Mouse (Mus musculus): ENCODE results near the gene Irf2bpl. TPM values are rescaled to one million over a fixed set of nuclear protein-coding genes. Genes with fewer than 3 reads are reported as not detected.

Irf2bpl gene
- total RNA-seq, 2 experiments from 2014 or later: 43.2 to 44.8 TPM

DNA sequence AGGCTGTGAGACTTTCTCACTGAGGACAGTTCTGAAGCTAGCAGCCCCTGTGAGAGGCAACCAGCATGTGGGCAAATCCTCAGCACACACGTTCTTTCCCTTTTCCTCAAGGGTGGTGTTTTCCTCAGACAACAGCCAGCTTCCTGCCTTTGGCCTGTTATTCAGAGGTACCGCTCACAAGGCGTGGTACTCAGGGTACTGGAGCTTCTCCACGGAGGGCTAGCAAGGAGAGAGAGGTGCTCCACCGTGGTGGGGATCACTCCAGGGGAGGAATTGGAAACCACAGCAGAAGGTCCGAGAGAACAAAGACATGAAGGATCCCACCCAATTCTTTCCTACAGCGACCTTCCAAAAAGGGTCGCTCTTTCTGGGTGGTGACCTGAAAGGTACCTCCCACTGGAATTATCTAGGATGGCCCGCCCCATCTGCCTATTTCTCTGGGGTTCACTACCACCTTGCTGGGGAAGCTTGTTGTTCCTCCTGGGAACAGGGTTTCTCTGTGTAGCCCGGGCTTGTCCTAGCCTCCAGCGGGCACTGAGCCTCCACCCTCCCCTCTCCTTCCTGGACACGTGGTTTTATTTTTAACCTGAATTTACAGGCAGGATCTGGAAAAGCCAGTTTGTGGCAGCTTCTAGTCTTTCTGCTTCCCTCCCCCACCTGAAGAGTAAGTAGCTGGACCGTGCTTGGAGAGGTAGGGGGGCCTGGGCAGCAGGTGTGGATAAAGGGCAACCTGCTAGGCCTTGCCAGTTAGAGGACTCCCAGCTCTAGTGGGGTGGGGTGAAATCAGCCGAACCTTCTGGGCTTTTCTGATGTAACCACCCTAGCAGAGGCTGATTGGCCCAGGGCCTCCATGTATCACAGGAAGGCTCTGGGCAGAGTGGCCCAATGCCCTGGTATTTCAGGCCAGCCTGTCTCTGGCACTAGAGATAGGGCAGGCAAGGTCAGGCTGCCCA lies 17.1 kb downstream of the Irf2bpl start:
- DNase-seq (ENCODE audit: low spot score in 2 of 2): peak in 1 of 2 experiments; percentile 13

DNA sequence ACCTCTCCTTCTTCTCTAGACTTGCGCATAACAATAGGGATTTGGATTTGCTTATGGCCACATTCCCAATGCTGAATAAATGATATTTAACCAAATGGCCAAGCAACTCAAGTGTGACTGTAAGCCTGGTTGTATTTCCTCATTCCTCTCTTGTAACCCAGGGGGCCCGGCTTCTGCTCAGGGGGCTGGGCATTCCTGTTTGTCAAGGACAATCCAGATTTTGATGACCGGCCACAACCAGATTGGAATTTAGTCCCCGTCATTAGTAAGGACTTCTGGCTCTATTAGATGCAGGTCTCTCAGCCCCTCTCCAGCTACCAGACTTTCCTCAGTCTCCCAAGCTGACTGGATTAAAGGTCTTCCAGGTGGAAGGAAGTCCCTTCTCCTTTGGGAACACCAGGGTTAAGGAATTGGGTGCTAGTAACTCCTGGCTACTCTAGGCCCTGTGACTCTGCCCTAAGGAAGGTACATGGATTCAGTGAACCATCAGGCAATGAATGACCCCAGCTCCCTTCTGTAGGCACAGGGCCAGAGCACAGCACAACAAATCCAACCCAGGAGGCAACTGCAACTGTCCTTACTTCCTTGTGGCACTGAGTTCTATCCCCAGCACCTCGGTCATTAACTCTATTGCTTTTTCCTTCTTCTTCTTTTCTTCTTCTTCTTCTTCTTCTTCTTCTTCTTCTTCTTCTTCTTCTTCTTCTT lies 20.1 kb downstream of the Irf2bpl start:
- DNase-seq (ENCODE audit: low spot score in 2 of 2): peak in 1 of 2 experiments; percentile 5

GRCm38 (mm10) chr12:86859924-86860790 lies 24.4 kb downstream of the Irf2bpl start:
- no peak for DNase-seq (ENCODE audit: low spot score in 2 of 2)

DNA sequence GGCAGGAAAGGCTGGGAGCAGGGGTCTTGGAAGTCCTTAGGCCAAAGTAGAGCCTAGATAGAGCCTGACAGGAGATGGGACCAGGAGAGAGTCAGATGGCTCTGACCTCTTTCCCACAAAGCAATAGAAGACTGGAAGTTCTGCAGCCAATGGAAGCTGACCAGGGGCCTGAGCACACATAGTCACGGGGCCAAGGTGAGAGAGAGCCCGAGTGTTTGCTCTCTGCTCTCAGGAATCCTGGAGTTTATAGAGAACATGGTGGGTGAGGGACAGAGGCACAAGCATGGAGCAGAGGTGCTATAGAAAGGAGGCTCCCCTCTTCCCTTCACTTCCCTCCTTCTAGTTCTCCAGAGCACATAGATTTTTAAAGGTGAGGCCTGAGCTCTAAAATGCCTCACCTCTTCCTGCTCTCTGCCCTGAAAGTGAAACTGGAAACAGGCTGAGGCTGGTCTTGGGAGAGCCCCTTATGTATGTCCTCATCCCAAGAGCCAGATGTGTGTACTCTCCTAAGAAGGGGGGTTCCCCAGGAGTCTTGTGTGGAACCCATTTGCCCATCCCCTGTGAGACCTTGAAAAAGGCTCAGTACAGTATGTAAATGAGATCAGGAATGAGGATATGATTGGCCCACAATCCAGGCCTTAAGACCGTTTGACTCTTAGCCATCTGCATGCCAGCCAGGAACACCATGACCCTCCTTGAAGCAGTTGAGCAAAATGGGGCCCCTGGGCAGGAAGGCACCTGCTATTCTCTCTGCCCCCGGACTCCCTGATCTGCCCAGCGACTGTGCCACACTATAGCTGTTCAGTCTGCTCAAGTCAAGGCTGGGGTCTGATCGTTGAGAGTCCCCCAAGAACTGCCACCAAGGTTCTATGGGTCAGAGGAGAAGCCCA lies 25.4 kb downstream of the Irf2bpl start:
- DNase-seq (ENCODE audit: low spot score in 2 of 2): no peak

GRCm38 (mm10) chr12:86858498-86858897 lies 26.1 kb downstream of the Irf2bpl start:
- DNase-seq (ENCODE audit: low spot score in 2 of 2): no peak

DNA sequence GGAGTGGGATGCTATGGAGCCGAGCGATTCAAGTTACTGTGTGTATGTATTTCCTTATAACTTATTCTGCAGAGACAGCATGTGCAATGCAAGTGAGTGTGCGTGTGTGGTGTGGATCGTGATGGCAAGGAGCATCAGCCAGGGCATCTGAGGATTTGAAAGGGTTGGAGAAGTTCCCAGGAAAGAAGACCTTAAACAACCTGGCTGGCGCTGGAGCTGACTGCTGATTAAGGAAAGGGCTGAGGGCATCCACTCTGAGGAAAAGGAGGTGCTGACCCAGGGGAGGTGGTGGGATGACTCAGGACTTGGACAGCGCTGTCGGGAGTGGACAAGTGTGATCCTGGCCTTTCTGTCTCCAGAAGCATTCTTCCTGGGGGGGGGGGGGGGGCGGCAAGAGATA lies 27.3 kb downstream of the Irf2bpl start:
- DNase-seq (ENCODE audit: low spot score in 2 of 2): no peak

DNA sequence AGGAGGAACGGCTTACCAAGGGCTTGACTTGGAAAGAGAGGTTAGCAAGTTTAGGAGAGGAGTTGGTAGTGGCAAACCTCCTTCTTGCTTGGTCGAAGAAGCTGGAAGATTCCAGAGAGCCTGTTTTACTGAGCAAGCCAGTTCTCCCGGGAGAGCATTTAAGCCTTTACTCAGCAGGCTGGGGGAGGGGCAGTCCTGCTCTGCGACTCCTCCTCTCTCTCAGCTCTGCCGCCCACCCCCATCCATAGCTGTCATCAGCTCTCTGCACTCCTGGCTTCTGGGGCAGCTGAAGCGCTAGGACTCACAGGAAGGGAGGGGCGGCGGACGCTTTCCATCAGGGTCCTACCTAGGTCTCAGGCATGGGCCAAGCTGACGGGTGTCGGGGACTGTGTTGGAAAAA lies 28.9 kb downstream of the Irf2bpl start:
- peak in 1 of 2 experiments; percentile 65 for DNase-seq (ENCODE audit: low spot score in 2 of 2)

- DNase-seq (ENCODE audit: low spot score in 2 of 2): no peak
Measured at GRCm38 (mm10) chr12:86853516-86853915, 31.1 kb downstream of the Irf2bpl start.

DNA sequence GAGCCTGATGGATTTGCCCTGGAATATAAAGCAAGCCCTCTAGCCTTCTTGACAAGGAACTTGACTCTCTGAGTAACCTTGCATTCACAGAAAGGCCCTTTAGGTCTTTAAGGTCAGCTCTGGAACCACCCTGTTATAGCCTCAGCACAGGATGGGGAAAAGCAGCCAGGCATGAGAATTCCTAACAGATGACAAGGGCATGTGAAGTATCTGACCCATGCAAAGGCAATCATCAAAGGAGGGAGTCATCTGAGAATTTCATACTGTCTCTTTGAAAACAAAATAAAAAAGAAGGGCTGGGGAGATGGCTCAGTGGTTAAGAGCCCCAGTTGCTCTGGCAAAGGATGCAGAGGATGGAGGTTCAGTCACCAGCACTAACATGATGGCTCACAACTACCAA lies 33.3 kb downstream of the Irf2bpl start:
- no peak for DNase-seq (ENCODE audit: low spot score in 2 of 2)

DNA sequence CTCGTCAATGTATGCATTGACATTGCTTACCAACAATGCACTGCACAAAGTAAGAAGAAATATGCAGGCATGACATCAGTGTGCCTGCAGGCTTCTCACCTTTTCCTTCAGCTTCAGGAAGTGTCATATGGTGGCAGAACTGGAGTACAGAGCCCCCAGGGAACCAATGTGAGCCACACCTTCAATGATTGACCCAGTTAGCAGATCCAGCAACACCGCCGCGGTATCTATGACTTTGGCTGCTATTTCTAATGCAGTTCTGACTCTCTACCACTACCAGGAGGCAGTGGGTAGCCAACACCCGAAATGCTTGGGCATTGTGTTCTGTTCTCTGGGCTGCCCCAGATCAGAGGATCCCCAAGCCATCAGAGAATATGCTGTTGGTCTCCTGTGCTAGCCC lies 33.9 kb downstream of the Irf2bpl start:
- DNase-seq (ENCODE audit: low spot score in 2 of 2): no peak

- DNase-seq (ENCODE audit: low spot score in 2 of 2): no peak
Measured at GRCm38 (mm10) chr12:86849945-86850626, 34.5 kb downstream of the Irf2bpl start.

DNA sequence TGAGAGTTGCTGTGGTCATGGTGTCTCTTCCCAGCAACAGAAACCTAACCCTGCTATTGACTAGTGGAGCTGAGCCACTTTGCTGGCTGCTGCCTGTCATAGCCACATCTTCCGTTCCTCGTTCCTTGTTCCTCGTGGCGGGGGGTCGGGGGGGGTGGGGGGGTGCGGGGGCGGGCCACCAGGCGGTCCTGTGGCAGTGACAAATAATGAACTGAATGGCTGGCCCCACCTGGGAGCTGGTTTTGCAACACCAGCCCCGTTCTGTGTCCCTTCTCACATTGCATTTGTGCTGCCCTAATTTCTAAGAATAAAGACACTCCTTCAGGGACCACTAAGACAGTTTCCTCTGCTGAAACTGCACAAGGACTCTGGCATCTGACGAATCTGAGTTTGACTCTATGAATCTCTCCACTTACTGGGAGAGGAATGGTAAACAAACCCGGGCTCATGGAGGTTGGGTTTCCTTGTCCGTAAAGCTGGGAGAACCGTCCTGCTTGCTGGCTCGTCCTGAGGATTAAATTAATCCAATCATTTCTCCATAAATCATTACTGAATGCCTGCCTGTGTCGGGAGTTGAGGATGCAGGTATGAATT lies 41.6 kb downstream of the Irf2bpl start:
- no peak for DNase-seq (ENCODE audit: low spot score in 2 of 2)

GRCm38 (mm10) chr12:86840526-86840925 lies 44.1 kb downstream of the Irf2bpl start:
- DNase-seq (ENCODE audit: low spot score in 2 of 2): no peak

DNA sequence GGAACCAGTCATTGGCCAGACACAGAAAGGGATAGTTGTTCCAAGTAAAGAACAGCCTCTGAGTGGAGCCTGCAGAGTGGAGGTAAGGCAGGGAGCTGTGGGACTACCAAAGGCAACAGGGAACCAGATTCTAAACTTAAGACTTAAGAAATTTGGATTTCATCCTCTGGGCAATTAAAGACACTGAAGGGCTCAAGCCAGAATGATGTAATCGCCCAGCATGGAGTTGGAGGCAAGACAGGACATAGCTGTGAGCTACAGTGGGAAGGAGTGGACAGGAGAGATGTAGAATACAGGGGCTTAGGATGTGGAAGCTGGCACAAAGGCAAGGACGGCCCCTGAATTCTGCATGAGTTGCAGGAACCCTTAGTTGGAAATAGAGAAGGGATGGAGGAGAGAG lies 46.4 kb downstream of the Irf2bpl start:
- no peak for DNase-seq (ENCODE audit: low spot score in 2 of 2)

GRCm38 (mm10) chr12:86836431-86837047 lies 48.1 kb downstream of the Irf2bpl start:
- DNase-seq (ENCODE audit: low spot score in 2 of 2): peak in 1 of 2 experiments; percentile 69

GRCm38 (mm10) chr12:86835899-86836298 lies 48.7 kb downstream of the Irf2bpl start:
- DNase-seq (ENCODE audit: low spot score in 2 of 2): no peak

DNA sequence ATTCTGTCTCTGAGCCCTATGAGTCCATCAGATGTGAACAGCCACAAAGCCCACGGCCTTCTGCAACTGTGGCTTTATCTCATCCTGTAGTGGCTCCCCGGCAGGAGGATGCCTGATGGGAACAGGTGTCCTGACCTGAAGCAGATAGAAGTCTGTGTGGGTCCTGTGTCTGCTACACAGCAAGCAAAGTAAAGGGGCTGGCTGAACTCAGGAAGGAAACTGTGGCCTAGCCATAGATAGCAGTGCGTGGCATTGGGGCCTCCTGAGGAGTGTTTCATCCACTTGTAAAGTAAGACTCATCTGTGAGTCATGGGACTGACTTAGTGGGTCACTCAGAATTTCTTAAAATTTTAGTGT lies 50.2 kb downstream of the Irf2bpl start:
- no peak for DNase-seq (ENCODE audit: low spot score in 2 of 2)

- peak; percentile 53 to 77 for DNase-seq (ENCODE audit: low spot score in 2 of 2)
Measured at GRCm38 (mm10) chr12:86833711-86834415, 50.7 kb downstream of the Irf2bpl start.
